Mouse (Mus musculus) heart, embryonic 16.5 days (tissue): ENCODE data around the gene Alx3. TPM values are rescaled to one million over a fixed set of nuclear protein-coding genes. Genes with fewer than 3 reads are reported as not detected.

Experiments
- ATAC-seq: fragments of 200-750 bp; cut with Nextera tagmentation; replicated peaks from 2 replicates; pipeline ENCODE4 v1.8.0; 2017; ENCODE audit warnings: moderate number of reproducible peaks; ENCODE audit not compliant: insufficient read depth, low FRiP score; ENCODE audit errors: extremely low read depth
- H3K27ac ChIP-seq: fragments of 300-500 bp; sonication (generic); 2 replicates; pipeline ENCODE4 v1.5.1; 2014; ENCODE audit warnings: mild to moderate bottlenecking, low read length, control low read depth, moderate library complexity
- H3K27me3 ChIP-seq: fragments of 300-500 bp; sonication (generic); 2 replicates; pipeline ENCODE4 v1.6.1; 2014; ENCODE audit warnings: low read length, mixed read lengths; ENCODE audit not compliant: control insufficient read depth, insufficient read depth
- H3K36me3 ChIP-seq: fragments of 300-500 bp; sonication (generic); 2 replicates; pipeline ENCODE4 v1.6.1; 2014; ENCODE audit not compliant: control insufficient read depth, insufficient read depth
- H3K4me1 ChIP-seq: fragments of 300-500 bp; sonication (generic); 2 replicates; pipeline ENCODE4 v1.6.1; 2014; ENCODE audit warnings: low read length, mixed read lengths; ENCODE audit not compliant: control insufficient read depth, insufficient read depth
- H3K4me2 ChIP-seq: fragments of 300-500 bp; sonication (generic); 2 replicates; pipeline ENCODE4 v1.6.1; 2014; ENCODE audit warnings: low read depth, mild to moderate bottlenecking, control low read depth, low read length
- H3K4me3 ChIP-seq: fragments of 300-500 bp; sonication (generic); 2 replicates; pipeline ENCODE4 v1.5.1; 2014; ENCODE audit warnings: mild to moderate bottlenecking, control low read depth, low read length
- H3K9ac ChIP-seq: fragments of 300-500 bp; sonication (generic); 2 replicates; pipeline ENCODE4 v1.6.1; 2014; ENCODE audit warnings: low read length, control low read depth
- H3K9me3 ChIP-seq: fragments of 300-500 bp; sonication (generic); replicated peaks from 2 replicates; pipeline ENCODE4 v1.6.1; 2016; ENCODE audit warnings: low read length; ENCODE audit not compliant: control insufficient read depth
- WGBS: fragments of 180-500 bp; shearing (Covaris S2); extraction: QIAGEN DNeasy Blood & Tissue Kit; methylation state at CpG from one replicate; pipeline ENCODE4 v1.1.7; 2014; 5-methylcytosine and 5-hydroxymethylcytosine counted together
- polyA plus RNA-seq: library from polyadenylated mRNA; unstranded; fragments of >200 nt; fragmentation: Nextera tagmentation; extraction: Ambion mirVana; gene quantifications from 2 replicates; pipeline ENCODE4 v1.2.1, GENCODE M21; 2015

Alx3 gene
- polyA plus RNA-seq, 1 experiment from 2014 or later: 0.26 TPM

- WGBS: 81% methylated on average over 4 of the region's 4 CpGs
- Histone ChIP-seq H3K36me3 (no peaks in the 10 kb centered on the region), H3K4me3 (no peak overlapping the region), H3K27me3 (peaks cover 1% of the 10 kb centered on the region; the same call in 1 of the 2 replicates), H3K9ac (no peak overlapping the region), H3K4me1 (peaks cover 34% of the 10 kb centered on the region), H3K9me3 (no peaks in the 10 kb centered on the region), H3K4me2 (no peak overlapping the region), H3K27ac (no peak overlapping the region)
- ATAC-seq: no peak
Observed at GRCm38 (mm10) chr3:107562591-107562990, 32.2 kb upstream of the Alx3 start.

DNA sequence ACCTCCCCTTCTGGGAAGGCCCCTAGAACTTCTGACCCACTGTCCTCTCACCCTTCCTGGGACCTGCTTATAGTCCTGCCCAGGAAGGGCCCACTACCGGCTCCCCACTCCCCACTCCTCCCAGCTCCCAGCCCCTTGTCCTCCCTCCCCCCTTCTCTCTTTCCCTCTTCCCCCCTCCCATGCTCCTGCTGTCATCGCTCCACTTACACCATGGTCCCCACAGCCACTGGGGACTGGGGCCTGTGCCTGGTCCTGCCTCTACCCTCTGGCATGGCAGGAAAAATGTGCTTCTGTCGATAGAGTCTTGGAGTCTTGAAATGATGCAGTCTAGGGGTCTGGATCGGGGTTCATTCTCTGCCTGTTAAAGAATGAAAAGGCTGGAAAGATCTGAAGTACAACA lies 31.0 kb upstream of the Alx3 start:
- ATAC-seq: peak; percentile 47; the same call in 1 of the 2 replicates
- H3K27ac ChIP-seq: peak overlapping the region; percentile 87
- WGBS: 15% methylated on average over 4 of the region's 4 CpGs

GRCm38 (mm10) chr3:107565331-107565730 lies 29.5 kb upstream of the Alx3 start:
- Histone ChIP-seq H3K27ac (peak overlapping the region; percentile 61), H3K4me2 (no peak overlapping the region)
- WGBS: 23% methylated on average over 3 of the region's 3 CpGs

More for the DNA sequence above, 31.0 kb upstream of the Alx3 start:
- Histone ChIP-seq H3K9ac (peak overlapping the region; percentile 50), H3K4me2 (0 out of 2 replicates have a peak overlapping the region, but pooled peaks have one; percentile 6), H3K27me3 (no peaks in the 10 kb centered on the region), H3K36me3 (no peaks in the 10 kb centered on the region), H3K4me3 (no peak overlapping the region), H3K4me1 (peaks cover 45% of the 10 kb centered on the region), H3K9me3 (no peaks in the 10 kb centered on the region)

GRCm38 (mm10) chr3:107567766-107568165 lies 27.1 kb upstream of the Alx3 start:
- no peak for ATAC-seq
- Histone ChIP-seq H3K27me3 (no peaks in the 10 kb centered on the region), H3K9me3 (no peaks in the 10 kb centered on the region), H3K9ac (no peak overlapping the region), H3K36me3 (no peaks in the 10 kb centered on the region), H3K4me3 (no peak overlapping the region), H3K4me1 (peaks cover 35% of the 10 kb centered on the region), H3K4me2 (no peak overlapping the region), H3K27ac (no peak overlapping the region)
- 69% methylated on average over 7 of the region's 7 CpGs for WGBS

More at GRCm38 (mm10) chr3:107565331-107565730, 29.5 kb upstream of the Alx3 start:
- Histone ChIP-seq H3K36me3 (no peaks in the 10 kb centered on the region), H3K27me3 (no peaks in the 10 kb centered on the region), H3K9ac (no peak overlapping the region), H3K9me3 (no peaks in the 10 kb centered on the region), H3K4me1 (peaks cover 47% of the 10 kb centered on the region), H3K4me3 (no peak overlapping the region)
- no peak for ATAC-seq

- no peak overlapping the region for H3K9ac ChIP-seq
- no peak overlapping the region for H3K4me3 ChIP-seq
- peak overlapping the region; percentile 61 for H3K27ac ChIP-seq
- no peak overlapping the region for H3K4me2 ChIP-seq
- peaks cover 28% of the 10 kb centered on the region for H3K4me1 ChIP-seq
- H3K36me3 ChIP-seq: no peaks in the 10 kb centered on the region
- ATAC-seq: peak; percentile 85
- WGBS: 22% methylated on average over 4 of the region's 4 CpGs
- H3K27me3 ChIP-seq: no peaks in the 10 kb centered on the region
- H3K9me3 ChIP-seq: no peaks in the 10 kb centered on the region
Observed at GRCm38 (mm10) chr3:107568721-107569120, 26.1 kb upstream of the Alx3 start.

GRCm38 (mm10) chr3:107571205-107571604 lies 23.6 kb upstream of the Alx3 start:
- Histone ChIP-seq H3K9me3 (no peaks in the 10 kb centered on the region), H3K36me3 (no peaks in the 10 kb centered on the region), H3K27me3 (no peaks in the 10 kb centered on the region), H3K27ac (no peak overlapping the region), H3K4me3 (no peak overlapping the region), H3K4me1 (peaks cover 16% of the 10 kb centered on the region), H3K4me2 (no peak overlapping the region), H3K9ac (no peak overlapping the region)
- ATAC-seq: no peak
- WGBS: 56% methylated on average over 2 of the region's 2 CpGs

GRCm38 (mm10) chr3:107576807-107577206 lies 18.0 kb upstream of the Alx3 start:
- Histone ChIP-seq H3K4me3 (no peak overlapping the region), H3K4me1 (no peaks in the 10 kb centered on the region), H3K9ac (no peak overlapping the region), H3K9me3 (no peaks in the 10 kb centered on the region), H3K27me3 (peaks cover 28% of the 10 kb centered on the region), H3K4me2 (no peak overlapping the region), H3K36me3 (no peaks in the 10 kb centered on the region), H3K27ac (no peak overlapping the region)
- 74% methylated on average over 3 of the region's 3 CpGs for WGBS
- no peak for ATAC-seq

- WGBS: 38% methylated on average over 3 of the region's 3 CpGs
- no peak overlapping the region for H3K9ac ChIP-seq
- H3K4me2 ChIP-seq: no peak overlapping the region
- no peak overlapping the region for H3K4me3 ChIP-seq
- peaks cover 2% of the 10 kb centered on the region; the same call in 1 of the 2 replicates for H3K4me1 ChIP-seq
- no peak for ATAC-seq
- no peak overlapping the region for H3K27ac ChIP-seq
- H3K27me3 ChIP-seq: peaks cover 33% of the 10 kb centered on the region
- no peaks in the 10 kb centered on the region for H3K36me3 ChIP-seq
- H3K9me3 ChIP-seq: no peaks in the 10 kb centered on the region
Observed at GRCm38 (mm10) chr3:107577810-107578390, 16.9 kb upstream of the Alx3 start.

DNA sequence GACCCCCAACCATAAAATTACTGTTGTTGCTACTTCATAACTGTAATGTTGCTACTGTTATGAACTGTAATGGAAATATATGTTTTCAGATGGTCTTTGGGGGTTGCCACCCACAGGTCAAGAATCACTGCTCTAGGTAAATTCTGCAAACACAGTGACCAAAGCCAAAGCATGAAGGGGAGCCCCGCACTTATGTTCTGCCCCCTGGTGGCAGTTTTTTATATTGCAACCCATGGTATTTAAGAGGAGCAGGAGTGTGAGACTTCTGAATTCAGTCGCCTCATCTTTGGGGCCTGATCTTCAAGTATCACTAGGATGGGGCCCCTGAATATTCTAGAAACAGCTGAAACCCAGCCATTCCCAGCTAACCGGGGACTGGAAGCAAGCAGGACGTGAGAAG lies 15.4 kb upstream of the Alx3 start:
- Histone ChIP-seq H3K36me3 (no peaks in the 10 kb centered on the region), H3K27me3 (peaks cover 49% of the 10 kb centered on the region), H3K9ac (no peak overlapping the region), H3K27ac (no peak overlapping the region), H3K4me1 (peaks cover 7% of the 10 kb centered on the region; the same call in 1 of the 2 replicates), H3K9me3 (no peaks in the 10 kb centered on the region), H3K4me2 (no peak overlapping the region), H3K4me3 (no peak overlapping the region)
- WGBS: 9% methylated on average over 4 of the region's 4 CpGs
- no peak for ATAC-seq
